Mouse (Mus musculus) adrenal gland, postnatal 10 days (tissue): ENCODE measurements at regions not wholly inside any gene's neighbourhood (a gene's known extent, or its start where the extent isn't known, plus 50 kb on each side); places are given as distances from the start of the nearest gene placed in this dataset.

Experiments
- DNase-seq: peaks from one replicate; pipeline ENCODE4 v3.0.0; 2021; ENCODE audit warnings: mixed read lengths

DNA sequence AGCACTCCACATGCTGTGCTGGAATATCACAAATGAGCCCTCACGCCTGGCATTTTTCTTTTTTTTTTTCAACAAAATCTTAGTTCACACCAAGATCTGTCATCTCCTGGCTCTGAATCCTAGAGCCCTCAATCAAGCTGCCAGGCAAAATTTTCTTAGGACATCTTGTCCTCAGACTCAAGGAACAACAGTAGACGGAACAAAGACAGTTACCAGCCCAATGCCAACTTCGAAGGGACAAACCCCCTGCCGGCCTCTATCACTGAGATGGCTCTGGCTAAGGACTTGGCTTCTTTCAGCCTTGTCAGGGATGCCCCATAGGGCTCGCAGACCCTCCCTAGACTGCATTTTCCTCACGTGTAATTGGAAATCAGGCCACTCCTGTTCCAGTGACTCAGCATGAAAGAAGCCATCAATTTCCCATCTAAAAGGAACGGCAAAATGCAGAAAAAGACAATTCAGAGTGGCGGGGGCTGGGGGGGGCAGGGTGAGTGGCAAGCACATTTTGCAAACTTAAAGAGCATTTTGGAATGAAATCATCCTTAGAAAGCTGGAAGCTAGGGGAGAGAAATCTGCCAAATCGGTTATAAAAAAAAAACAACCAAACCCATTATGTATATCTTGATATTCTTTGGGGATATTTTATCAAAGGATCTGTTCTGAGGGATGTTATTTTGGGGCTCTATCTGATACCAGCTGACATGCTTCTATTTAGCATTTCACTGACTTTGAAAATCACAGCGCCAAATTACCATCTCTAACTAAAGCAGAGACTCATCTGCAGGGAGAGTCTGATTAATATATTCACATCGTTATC lies 116.1 kb upstream of the Sulf2 start:
- no peak for DNase-seq

- DNase-seq: no peak
Measured at GRCm38 (mm10) chr2:166270007-166270406, 114.5 kb upstream of the Sulf2 start.

DNA sequence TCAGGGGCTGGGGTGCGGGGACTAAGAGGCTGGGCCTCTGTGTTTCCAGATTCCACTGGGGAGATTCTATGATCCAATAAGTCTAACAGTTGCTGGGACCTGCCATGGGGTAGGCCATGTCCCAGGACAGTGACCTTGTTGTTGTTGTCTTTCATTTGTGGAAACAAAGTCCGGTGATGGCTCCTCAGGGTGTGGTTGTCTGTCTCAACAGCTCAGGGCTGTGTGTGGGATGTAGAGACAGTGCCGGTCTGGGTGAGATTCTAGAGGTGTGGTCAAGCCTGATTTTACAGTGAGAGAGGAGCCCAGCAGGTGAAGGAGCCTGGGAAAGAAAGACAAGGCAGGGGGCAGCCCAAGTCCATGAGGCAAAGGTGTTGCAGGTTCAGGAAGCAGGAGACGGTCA lies 111.5 kb upstream of the Sulf2 start:
- DNase-seq: no peak

DNA sequence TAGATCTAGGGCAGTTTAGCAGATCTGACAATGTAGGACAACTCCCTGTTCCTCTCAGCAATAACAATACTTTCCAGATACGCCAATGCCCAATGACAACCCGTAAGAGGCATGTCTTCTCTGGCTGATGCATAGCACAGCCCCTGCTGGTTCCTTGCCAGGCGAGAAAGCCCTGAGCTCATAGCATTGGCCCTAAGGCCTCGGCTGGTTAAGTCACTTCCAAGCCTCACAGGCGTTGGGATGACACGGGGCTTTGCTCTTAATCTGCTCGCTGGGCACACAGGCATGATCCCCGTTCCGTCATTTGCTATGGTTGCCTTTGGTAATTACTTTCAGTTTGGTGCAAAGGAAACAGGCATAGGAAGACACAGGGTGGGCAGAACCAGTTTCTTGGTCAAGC lies 111.0 kb upstream of the Sulf2 start:
- no peak for DNase-seq

GRCm38 (mm10) chr2:166264756-166265155 lies 109.3 kb upstream of the Sulf2 start:
- no peak for DNase-seq

GRCm38 (mm10) chr2:166261799-166262198 lies 106.3 kb upstream of the Sulf2 start:
- peak; percentile 28 for DNase-seq

GRCm38 (mm10) chr2:166261065-166261464 lies 105.6 kb upstream of the Sulf2 start:
- DNase-seq: no peak

DNA sequence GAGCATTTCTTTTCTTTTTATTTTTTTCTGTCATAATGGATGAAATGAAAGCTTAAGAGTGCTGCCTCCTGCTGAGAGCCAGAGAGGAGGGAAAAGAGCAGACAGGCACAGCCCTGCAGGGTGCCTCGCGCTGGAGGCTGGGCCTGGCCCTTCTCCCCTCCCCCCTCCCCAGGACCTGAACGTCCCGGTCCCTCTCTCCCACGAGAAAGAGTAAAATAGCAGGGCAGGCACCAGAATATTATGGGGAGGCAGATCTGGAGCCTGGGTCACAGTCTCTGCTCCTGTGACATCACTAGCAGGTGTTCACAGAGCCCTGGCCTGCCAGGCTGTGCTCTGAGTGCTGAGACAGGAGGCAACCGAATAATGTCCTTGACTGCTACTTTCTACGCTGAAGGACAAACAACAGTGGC lies 103.3 kb upstream of the Sulf2 start:
- DNase-seq: no peak

- no peak for DNase-seq
Measured at GRCm38 (mm10) chr2:166257666-166258065, 102.2 kb upstream of the Sulf2 start.

- DNase-seq: no peak
Measured at GRCm38 (mm10) chr2:166256193-166256592, 100.7 kb upstream of the Sulf2 start.

- DNase-seq: no peak
Measured at GRCm38 (mm10) chr2:166254581-166254980, 99.1 kb upstream of the Sulf2 start.

DNA sequence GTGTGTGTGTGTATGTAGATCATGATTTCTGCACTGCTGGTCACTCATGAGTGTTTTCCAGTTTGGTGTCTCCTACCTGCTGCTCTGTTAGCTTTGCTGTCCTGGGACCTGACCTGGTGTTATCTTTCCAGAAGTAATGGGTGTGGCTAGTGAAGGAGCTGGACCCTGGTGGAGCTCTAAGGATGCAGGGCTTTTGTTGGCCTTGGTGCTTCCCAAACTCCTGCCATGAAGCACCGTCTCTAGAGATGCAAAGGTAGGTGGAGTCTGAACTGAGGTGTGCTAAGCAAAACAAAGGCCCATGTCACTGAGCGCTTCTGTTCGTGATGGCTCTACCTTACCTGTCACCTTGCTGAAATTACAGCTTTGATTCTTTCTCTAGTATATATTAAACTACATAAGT lies 96.6 kb upstream of the Sulf2 start:
- no peak for DNase-seq

DNA sequence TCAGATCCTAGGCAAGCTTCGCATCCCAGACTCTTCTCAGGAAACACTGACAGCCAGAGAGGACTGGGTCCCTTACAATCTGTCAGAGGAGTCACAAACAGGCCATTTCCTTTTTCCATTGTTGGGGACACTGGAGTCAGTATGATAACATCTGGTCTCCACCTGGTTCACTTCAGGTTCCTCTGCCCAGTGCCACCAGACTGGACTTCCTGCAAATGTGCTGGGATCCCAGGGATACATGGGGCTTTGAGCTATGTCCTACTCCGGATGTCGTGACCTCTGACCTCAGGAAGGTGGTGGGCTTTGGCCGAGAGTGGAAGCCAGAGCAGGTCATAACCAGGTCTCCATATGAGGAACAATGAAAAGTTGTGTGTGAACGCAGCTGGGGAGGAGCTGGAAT lies 96.0 kb upstream of the Sulf2 start:
- DNase-seq: peak; percentile 40

GRCm38 (mm10) chr2:166250571-166250970 lies 95.1 kb upstream of the Sulf2 start:
- peak; percentile 22 for DNase-seq

GRCm38 (mm10) chr2:166249338-166249950 lies 94.0 kb upstream of the Sulf2 start:
- no peak for DNase-seq

- DNase-seq: no peak
Measured at GRCm38 (mm10) chr2:166246401-166247189, 91.1 kb upstream of the Sulf2 start.

- no peak for DNase-seq
Measured at GRCm38 (mm10) chr2:166245219-166245618, 89.8 kb upstream of the Sulf2 start.

DNA sequence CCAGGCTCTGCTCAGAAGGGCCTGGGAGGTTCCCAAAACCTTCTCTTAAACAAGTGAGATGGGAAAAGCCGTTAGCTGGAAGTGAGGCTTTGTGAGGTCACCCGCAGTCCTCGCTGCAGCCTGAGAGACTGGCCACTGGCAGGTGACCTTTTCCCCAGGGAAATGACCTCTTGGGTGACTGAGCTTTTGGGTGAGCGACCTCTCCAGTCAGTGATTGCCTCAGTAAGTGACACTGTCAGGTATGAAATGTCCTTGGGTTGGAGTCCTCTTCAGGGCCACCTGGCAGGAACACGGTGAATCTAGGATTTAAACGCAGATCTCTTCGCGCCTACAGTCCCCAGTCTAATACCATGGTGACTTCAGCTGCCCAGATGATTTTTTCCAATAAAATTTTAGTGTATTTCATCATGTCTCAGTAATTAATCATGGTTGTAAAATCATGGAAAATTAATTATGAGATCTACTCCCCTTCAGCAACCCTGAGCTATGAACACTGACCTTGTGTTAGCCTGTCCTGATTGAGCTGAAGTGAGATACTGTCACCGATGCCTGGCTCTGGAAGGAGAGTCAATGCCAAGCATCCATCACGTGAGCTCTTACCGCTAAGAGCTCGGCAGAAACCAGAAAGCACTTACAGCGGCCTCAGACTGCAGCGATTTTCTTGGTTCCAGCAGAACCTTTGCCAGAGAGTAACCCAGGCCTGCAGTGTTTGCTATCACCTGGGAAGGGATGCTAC lies 87.5 kb upstream of the Sulf2 start:
- DNase-seq: peak; percentile 33

- no peak for DNase-seq
Measured at GRCm38 (mm10) chr2:166241310-166241709, 85.8 kb upstream of the Sulf2 start.

DNA sequence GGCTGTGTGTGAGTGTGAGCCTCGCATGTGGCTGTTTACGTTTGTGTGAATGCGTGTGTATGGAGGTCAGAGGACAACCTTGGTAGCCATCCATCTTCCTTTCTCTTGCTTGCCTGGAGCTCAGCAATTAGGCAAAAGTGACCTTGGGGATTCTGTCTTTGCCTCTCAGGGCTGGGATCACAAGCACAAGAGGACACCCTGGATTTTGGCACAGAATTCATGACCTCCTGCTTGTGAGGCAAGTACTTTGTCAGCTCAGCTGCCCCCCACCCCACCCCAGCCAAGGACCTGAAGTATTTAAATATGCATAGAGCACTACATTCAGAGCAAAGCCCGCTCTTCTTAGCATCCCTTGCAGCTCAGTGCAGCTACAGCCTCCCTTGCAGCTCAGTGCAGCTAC lies 84.6 kb upstream of the Sulf2 start:
- peak; percentile 51 for DNase-seq

DNA sequence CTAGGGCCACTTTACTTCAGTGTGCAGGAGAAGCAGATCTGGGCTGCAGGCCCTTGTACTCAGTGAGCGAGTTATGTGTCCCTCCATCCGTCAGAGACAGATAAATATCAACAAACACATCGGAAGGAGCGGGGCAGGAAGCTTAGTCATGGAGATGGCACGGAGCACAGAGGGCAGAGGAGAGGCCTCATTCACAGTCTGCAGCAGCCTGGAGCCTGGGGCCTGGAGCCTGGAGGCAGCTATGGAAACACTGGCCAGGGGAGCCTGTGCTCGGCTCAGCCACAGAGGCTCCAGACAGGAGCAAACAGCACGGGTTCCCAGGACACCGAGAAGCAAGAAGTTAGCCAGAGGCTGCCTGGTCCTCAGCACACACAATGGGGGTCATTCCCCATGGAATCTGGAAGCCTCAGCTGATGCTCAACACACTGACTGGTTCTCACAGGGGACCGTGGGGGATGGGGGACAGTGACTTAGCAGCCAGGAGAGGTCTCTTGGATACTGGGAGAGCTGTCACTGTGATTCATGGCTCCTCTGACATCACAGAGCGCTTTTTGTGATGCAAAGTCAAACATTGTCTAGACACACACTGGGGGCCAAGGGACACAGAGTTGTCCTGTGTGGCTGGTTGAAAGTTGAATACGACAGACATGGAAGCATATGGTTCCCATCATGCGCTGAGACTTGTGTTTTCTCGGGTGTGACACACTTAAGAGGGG lies 82.2 kb upstream of the Sulf2 start:
- no peak for DNase-seq

DNA sequence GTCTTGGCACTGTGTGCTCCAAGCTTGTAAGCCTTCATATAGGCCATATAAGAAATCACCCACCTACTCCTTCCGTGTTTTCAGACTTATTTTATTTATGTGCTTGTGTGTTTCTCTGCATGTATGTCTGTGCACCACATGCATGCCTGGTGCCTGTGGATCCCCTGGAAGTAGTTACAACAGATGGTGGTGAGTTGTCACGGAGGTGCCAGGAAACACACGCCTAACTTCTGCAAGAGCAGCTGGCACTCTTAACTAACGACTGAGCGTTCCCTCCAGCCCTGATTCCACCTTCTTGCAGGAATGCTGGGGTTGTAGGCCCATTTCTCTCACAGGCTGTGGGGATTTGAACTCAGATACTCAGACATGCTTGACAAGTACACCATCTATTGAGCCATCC lies 80.6 kb upstream of the Sulf2 start:
- no peak for DNase-seq
